Mouse (Mus musculus) gastrocnemius, postnatal 10 days (tissue): ENCODE data around the gene Dpp3. TPM values are rescaled to one million over a fixed set of nuclear protein-coding genes. Genes with fewer than 3 reads are reported as not detected.
"Not testable (repeated sequence)": the region's sequence is repeated elsewhere in the genome, so short reads cannot be mapped to it uniquely, and the experiment has no call there.

Experiments used
- DNase-seq: peaks from one replicate; pipeline ENCODE4 v3.0.0; 2021; ENCODE audit warnings: mixed read lengths
- total RNA-seq, 2 experiments: library from RNA; stranded (reverse); gene quantifications; 2 replicates each; pipeline ENCODE4 v1.2.3; 2021

The Dpp3 gene
- total RNA-seq, 2 experiments from 2014 or later: 32.1 to 33.8 TPM

DNA sequence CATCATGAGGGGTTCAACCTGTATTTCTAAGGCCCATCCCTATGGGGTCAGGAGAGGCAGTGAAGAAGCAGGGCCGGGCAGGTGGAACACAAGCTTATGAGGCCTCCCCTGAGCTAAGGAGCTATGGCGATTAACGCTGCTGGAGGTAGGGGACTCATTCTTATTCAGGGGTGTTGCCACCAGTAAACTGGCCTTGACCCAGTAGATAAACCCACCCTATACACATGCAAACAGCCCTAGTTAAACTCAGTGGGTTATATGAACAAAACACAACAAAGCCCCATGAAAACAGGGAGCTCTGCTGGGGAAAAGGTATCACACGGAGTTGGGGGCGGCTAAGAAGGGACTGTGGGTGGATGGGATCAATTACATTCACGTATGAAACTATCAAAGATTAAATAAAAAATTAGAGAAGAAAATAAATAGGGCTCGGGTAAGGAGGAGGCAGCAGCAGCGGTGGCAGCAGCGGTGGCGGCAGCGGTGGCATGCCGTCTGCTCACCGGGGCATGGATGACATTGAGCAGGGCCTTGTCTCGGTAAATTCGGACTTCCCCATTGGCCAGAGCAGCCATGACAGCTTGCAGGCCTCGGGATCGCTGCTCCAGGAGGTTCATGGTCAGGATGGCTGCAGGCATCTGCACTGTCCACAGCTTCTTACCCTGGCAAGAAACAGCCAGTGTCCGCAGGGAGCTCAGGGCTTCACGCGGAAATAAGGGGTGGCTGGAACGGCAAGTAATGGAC lies 31.1 kb downstream of the Dpp3 start:
- no peak for DNase-seq

DNA sequence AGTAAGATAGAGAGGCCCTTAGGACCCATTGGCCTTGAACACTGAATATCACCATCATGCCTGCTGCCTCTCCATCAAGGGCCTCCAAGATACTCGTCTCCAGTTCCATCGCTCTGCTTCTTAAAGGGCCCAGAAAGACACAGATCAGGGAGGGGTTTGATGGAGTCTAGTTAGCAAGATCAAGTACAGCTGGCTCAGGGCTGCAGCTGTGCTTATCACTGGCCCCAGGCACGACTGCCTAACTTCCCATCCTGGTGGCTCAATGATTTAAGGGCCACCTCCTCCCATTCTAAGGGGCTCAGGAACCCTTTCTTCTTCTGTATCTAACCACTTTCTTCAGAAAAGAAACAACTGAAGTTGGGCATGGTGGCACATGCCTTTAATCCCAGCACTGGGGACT lies 36.3 kb downstream of the Dpp3 start:
- no peak for DNase-seq

- no peak for DNase-seq
Observed at GRCm38 (mm10) chr19:4889791-4890190, 38.3 kb downstream of the Dpp3 start.

GRCm38 (mm10) chr19:4883961-4884360 lies 44.1 kb downstream of the Dpp3 start:
- no peak for DNase-seq

DNA sequence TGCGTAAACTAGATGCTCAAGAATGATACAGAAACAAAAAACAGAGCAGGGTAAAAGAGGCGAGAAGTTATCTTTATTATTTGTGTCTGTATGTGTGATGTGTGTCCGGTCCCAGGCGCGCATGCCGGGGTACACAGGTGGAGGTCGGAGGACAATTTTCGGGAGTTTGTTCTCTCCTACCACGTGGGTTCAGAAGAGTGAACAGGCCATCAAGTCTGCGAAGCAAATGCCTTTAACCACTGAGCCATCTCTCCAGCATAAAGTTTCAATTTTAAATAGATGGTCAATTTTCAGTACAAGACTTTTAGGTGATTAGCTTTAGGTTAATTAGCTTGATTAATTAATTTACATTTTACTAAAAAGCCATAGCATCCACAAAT lies 48.8 kb downstream of the Dpp3 start:
- DNase-seq: no peak

GRCm38 (mm10) chr19:4878405-4879323 lies 49.4 kb downstream of the Dpp3 start, which contains the start of gene Zdhhc24:
Gene Zdhhc24 (plus strand): TSS chr19:4878668.
- DNase-seq: peak; percentile 94

DNA sequence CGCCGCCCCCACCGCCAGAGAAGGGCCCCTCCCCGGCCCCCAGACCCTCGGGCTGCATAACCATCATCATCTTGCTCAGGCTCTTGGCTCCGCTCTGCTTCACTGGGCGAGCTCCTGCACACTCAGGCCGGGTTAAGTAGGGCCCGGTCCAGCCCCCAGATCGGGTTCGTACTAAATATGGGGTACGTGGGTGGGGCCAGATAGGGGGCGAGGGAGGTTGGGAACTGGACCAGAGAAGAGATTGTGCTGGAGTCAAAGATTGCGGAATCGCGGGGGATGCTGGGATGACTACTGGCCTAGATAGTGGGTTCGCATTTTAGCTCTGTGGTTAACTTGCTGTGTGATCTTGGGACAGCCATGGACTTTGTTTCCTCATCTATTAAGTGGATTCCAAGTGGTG lies 50.3 kb downstream of the Dpp3 start, which contains the start of gene Actn3:
Gene Actn3 (minus strand): TSS at position 125 of the 400 bp plus-strand sequence.
- peak; percentile 59 for DNase-seq

- DNase-seq: peak; percentile 39
Observed at GRCm38 (mm10) chr19:4876755-4877154, 51.3 kb downstream of the Dpp3 start.

- peak; percentile 41 for DNase-seq
Observed at GRCm38 (mm10) chr19:4876241-4876640, 51.8 kb downstream of the Dpp3 start.

GRCm38 (mm10) chr19:4874613-4875012 lies 53.5 kb downstream of the Dpp3 start:
- DNase-seq: not testable (repeated sequence)

DNA sequence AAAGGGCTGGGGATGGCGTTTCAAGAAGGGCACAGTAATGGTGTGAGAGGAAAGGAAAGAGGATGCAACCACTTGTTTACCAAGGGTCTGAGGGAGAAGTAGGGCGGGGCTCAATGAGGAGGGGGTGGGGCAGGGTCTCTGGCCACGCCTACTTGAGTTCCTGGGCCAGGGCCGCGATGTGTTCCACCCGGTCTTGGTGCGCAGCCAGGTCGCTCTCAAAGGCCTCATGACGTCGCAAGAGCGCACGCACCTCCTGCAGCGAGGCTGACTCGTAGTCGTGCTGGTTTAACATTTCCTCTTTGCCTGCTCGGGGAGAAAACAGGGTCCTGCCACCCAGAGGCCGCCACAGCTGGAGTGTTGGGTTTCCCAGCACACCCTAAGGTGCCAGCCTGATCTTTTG lies 62.9 kb downstream of the Dpp3 start:
- no peak for DNase-seq

DNA sequence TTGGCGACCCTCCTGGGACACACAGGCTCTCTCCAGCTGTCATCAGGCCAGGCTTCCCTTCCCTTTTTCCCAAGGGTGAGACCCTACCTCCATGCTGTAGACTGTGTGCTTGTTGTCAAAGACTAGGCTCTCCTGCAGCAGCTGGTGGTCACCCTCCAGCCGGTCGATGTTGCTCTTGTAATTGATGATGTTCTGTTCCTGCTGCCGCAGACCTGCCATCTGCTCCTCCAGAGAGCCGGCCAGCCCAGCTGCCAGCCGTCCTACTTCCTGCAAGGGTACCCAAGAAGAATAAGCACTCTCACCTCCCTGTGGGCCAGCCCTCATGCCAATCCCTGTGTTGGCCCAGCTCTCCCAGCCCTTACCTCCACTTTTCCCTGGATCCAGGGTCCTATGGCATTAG lies 65.0 kb downstream of the Dpp3 start:
- DNase-seq: no peak

DNA sequence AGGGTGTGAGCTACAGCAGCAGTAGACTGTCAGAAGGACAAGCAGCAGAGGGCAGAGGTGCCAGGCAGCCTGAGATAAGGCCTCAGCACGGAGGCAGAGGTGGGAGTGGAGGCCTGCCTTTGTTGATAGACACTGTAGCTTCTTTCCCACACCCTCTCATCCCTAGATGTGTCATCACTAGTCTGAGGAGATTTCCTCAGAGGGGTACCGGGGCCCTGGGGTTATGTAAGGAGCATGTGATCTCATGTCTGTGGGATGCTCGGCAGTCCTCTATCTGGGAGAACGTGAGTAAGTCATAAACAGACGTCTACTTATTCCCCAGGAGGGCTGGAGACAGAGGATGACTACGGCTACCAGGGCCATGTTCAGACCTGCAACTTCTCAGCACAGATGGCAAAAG lies 69.0 kb downstream of the Dpp3 start:
- no peak for DNase-seq

Other genes with a start within 250 kb of the Dpp3 start
- 1 to 10 TPM in 1 of 2 experiments, under 1 TPM in 1; 0.20 to 1.0 TPM for gene Gm960, start 229.6 kb downstream of the Dpp3 start, total RNA-seq
- 1 to 10 TPM in 1 of 2 experiments, under 1 TPM in 1; 0.96 to 1.1 TPM for gene Sptbn2, start 217.1 kb downstream of the Dpp3 start, total RNA-seq
- gene Rbm4b, start 171.8 kb downstream of the Dpp3 start, total RNA-seq: 1 to 10 TPM; 2.5 to 4.6 TPM
- 10 to 100 TPM; 44.8 to 46.5 TPM for gene Rbm4, start 134.4 kb downstream of the Dpp3 start, total RNA-seq
- gene Gm21992, start 116.7 kb downstream of the Dpp3 start, total RNA-seq: 10 to 100 TPM; 10.9 to 11.6 TPM
- gene Rbm14, start 116.7 kb downstream of the Dpp3 start, total RNA-seq: 10 to 100 TPM; 18.6 to 22.5 TPM
- 10 to 100 TPM; 31.4 to 33.1 TPM for gene Ccs, start 89.0 kb downstream of the Dpp3 start, total RNA-seq
- gene Ccdc87, start 88.9 kb downstream of the Dpp3 start, total RNA-seq: not detected
- gene Ctsf, start 73.2 kb downstream of the Dpp3 start, total RNA-seq: 10 to 100 TPM; 32.9 to 35.6 TPM
- 1,000 to 10,000 TPM; 4,231 to 4,587 TPM for gene Actn3, start 50.4 kb downstream of the Dpp3 start, total RNA-seq
- gene Zdhhc24, start 49.6 kb downstream of the Dpp3 start, total RNA-seq: 1 to 10 TPM; 4.5 to 5.3 TPM
- 1 to 10 TPM; 1.9 to 2.9 TPM for gene Bbs1, start 21.7 kb downstream of the Dpp3 start, total RNA-seq
- 1 to 10 TPM in 1 of 2 experiments, under 1 TPM in 1; 0.68 to 1.4 TPM for gene Peli3, start 14.8 kb upstream of the Dpp3 start, total RNA-seq
- 10 to 100 TPM; 48.6 to 56.1 TPM for gene Mrpl11, start 33.9 kb upstream of the Dpp3 start, total RNA-seq
- under 1 TPM in 1 of 2 experiments, not detected in 1; 0.12 TPM for gene Npas4, start 62.0 kb upstream of the Dpp3 start, total RNA-seq
- 1 to 10 TPM; 4.0 to 7.3 TPM for gene Slc29a2, start 95.6 kb upstream of the Dpp3 start, total RNA-seq
- 10 to 100 TPM; 21.5 to 21.9 TPM for gene B4gat1, start 110.5 kb upstream of the Dpp3 start, total RNA-seq
- 1 to 10 TPM in 1 of 2 experiments, under 1 TPM in 1; 0.84 to 1.3 TPM for gene AC124502.3, start 110.6 kb upstream of the Dpp3 start, total RNA-seq
- gene Brms1, start 113.1 kb upstream of the Dpp3 start, total RNA-seq: 10 to 100 TPM; 14.3 to 15.5 TPM
- 1 to 10 TPM; 1.5 to 1.8 TPM for gene Rin1, start 122.2 kb upstream of the Dpp3 start, total RNA-seq
- 10 to 100 TPM; 45.2 to 60.2 TPM for gene Cd248, start 139.8 kb upstream of the Dpp3 start, total RNA-seq
- gene Tmem151a, start 157.2 kb upstream of the Dpp3 start, total RNA-seq: under 1 TPM; 0.23 to 0.27 TPM
- 10 to 100 TPM; 46.4 to 49.3 TPM for gene Yif1a, start 160.3 kb upstream of the Dpp3 start, total RNA-seq
- gene Cnih2, start 170.2 kb upstream of the Dpp3 start, total RNA-seq: under 1 TPM; 0.75 to 0.90 TPM
- gene Rab1b, start 178.8 kb upstream of the Dpp3 start, total RNA-seq: 100 to 1,000 TPM; 119 to 127 TPM
- gene Klc2, start 190.3 kb upstream of the Dpp3 start, total RNA-seq: 10 to 100 TPM; 27.2 to 28.7 TPM